20 mouse cellular contexts compared by ENCODE assay signal in genomic region chr16:77251422-77251821, GRCm38 (mm10).
A peak's percentile ranks its signal among the peaks of the same experiment; 100 is the strongest.
DNase-seq lines count a peak whose midpoint lies in the region; ATAC-seq and TF ChIP-seq lines count a peak whose summit lies in the region.
"Had no signal": no experiment of that assay in that cellular context is flagged by ENCODE, and none has a peak within 500 bp of the region (broad histone marks: within the 10 kb centered on the region; RNA-seq: fewer than 3 reads in every experiment).

No protein-coding gene starts in this region.

- no peak for DNase-seq in kidney, adult 2 months
- DNase-seq in liver, postnatal 0 days: no peak
- DNase-seq in midbrain, embryonic 11.5 days (ENCODE audit: low spot score, missing footprints): peak; percentile 49
- DNase-seq in midbrain, embryonic 14.5 days: no peak
- no peak for DNase-seq in adipocyte (ENCODE audit: low spot score)
- DNase-seq: adrenal gland, adult 2 months; adrenal gland, postnatal 25 days; cerebellum, adult 8-10 months; cerebellum, postnatal 14 days; heart, adult 2 months had no signal

- no peaks in the 10 kb centered on the region for H3K4me1 ChIP-seq in kidney, embryonic 15.5 days
- H3K4me1 ChIP-seq in kidney, adult 2 months (ENCODE audit: control insufficient read depth, insufficient read depth, low read length): no peaks in the 10 kb centered on the region
- no peaks in the 10 kb centered on the region for H3K4me1 ChIP-seq in liver, postnatal 0 days (ENCODE audit: insufficient read depth)
- no peaks in the 10 kb centered on the region for H3K4me1 ChIP-seq in liver, embryonic 12.5 days
- no peaks in the 10 kb centered on the region for H3K4me1 ChIP-seq in midbrain, embryonic 11.5 days (ENCODE audit: control insufficient read depth, insufficient read depth, low read length)
- H3K4me1 ChIP-seq in midbrain, embryonic 14.5 days (ENCODE audit: control insufficient read depth, insufficient read depth, low read length): 0 out of 2 replicates have a peak, but pooled peaks cover 3% of the 10 kb centered on the region
- H3K4me1 ChIP-seq: embryonic facial prominence, embryonic 12.5 days; forebrain, embryonic 15.5 days; heart, embryonic 12.5 days; hindbrain, embryonic 15.5 days had no signal

- WGBS in kidney, embryonic 15.5 days: 36% methylated on average over 3 of the region's 3 CpGs
- 34% methylated on average over 3 of the region's 3 CpGs for WGBS in kidney, adult 2 months
- 40% methylated on average over 3 of the region's 3 CpGs for WGBS in liver, postnatal 0 days (ENCODE audit: insufficient replicate concordance)
- 41% methylated on average over 3 of the region's 3 CpGs for WGBS in liver, embryonic 12.5 days (ENCODE audit: insufficient replicate concordance)
- 87% methylated on average over 3 of the region's 3 CpGs for WGBS in midbrain, embryonic 11.5 days
- 86% methylated on average over 3 of the region's 3 CpGs for WGBS in midbrain, embryonic 14.5 days

- H3K4me2 ChIP-seq in kidney, embryonic 15.5 days: no peak overlapping the region
- H3K4me2 ChIP-seq in liver, postnatal 0 days (ENCODE audit: low read depth, low read length): no peak overlapping the region
- no peak overlapping the region for H3K4me2 ChIP-seq in liver, embryonic 12.5 days
- H3K4me2 ChIP-seq in midbrain, embryonic 11.5 days: no peak overlapping the region
- no peak overlapping the region for H3K4me2 ChIP-seq in midbrain, embryonic 14.5 days (ENCODE audit: low read length)
- H3K4me2 ChIP-seq: embryonic facial prominence, embryonic 12.5 days; forebrain, embryonic 15.5 days; heart, embryonic 12.5 days; hindbrain, embryonic 15.5 days had no signal

- no peak; the same call in 1 of the 2 replicates for ATAC-seq in kidney, embryonic 15.5 days (replicated peaks; ENCODE audit: low FRiP score)
- peak; percentile 27; the same call in 1 of the 2 replicates for ATAC-seq in liver, postnatal 0 days
- ATAC-seq in liver, embryonic 12.5 days: no peak
- ATAC-seq in midbrain, embryonic 11.5 days (ENCODE audit: low FRiP score): no peak
- no peak for ATAC-seq in midbrain, embryonic 14.5 days (ENCODE audit: low FRiP score, low TSS enrichment)
- peak; percentile 88 for ATAC-seq in megakaryocyte progenitor cell, adult 5-6 weeks (replicated peaks; ENCODE audit: poor library complexity)
- ATAC-seq: activated CD4-positive, CD25-positive, alpha-beta regulatory T cell, adult 4 months; forebrain, embryonic 15.5 days; Patski had no signal

- TF ChIP-seq CTCF in kidney, adult 2 months (conservative IDR thresholded peaks at IDR 0.05; ENCODE audit: insufficient read depth, insufficient read length, low read depth, low read length): no peak
- no peak for TF ChIP-seq CTCF in liver, postnatal 0 days (IDR thresholded peaks at IDR 0.05; ENCODE audit: low read depth)

- H3K27me3 ChIP-seq in kidney, embryonic 15.5 days: no peaks in the 10 kb centered on the region
- no peaks in the 10 kb centered on the region for H3K27me3 ChIP-seq in kidney, adult 2 months (replicated peaks; ENCODE audit: control insufficient read depth, insufficient read depth, low read length)
- no peaks in the 10 kb centered on the region for H3K27me3 ChIP-seq in liver, postnatal 0 days (ENCODE audit: insufficient read depth, low read length)
- H3K27me3 ChIP-seq in liver, embryonic 12.5 days (replicated peaks): no peaks in the 10 kb centered on the region
- H3K27me3 ChIP-seq in midbrain, embryonic 11.5 days (ENCODE audit: control insufficient read depth, insufficient read depth, low read length): no peaks in the 10 kb centered on the region
- no peaks in the 10 kb centered on the region for H3K27me3 ChIP-seq in midbrain, embryonic 14.5 days (ENCODE audit: control insufficient read depth, insufficient read depth, low read length)
- H3K27me3 ChIP-seq: CH12.LX; embryonic facial prominence, embryonic 12.5 days; forebrain, embryonic 15.5 days; heart, embryonic 12.5 days; hindbrain, embryonic 15.5 days had no signal

- TF ChIP-seq POLR2A in kidney, adult 2 months (IDR thresholded peaks at IDR 0.05; ENCODE audit: low read depth, low read length): no peak

- TF ChIP-seq EP300 in liver, postnatal 0 days (IDR thresholded peaks at IDR 0.05; ENCODE audit: low read depth): no peak

- H3K27ac ChIP-seq in kidney, embryonic 15.5 days: 0 out of 2 replicates have a peak overlapping the region, but pooled peaks have one; percentile 30
- H3K27ac ChIP-seq in kidney, adult 2 months (ENCODE audit: insufficient read depth, low read depth, low read length): no peak overlapping the region
- H3K27ac ChIP-seq in liver, postnatal 0 days (ENCODE audit: low read depth): no peak overlapping the region
- H3K27ac ChIP-seq in liver, embryonic 12.5 days: no peak overlapping the region
- H3K27ac ChIP-seq in midbrain, embryonic 11.5 days (ENCODE audit: low read depth, low read length): no peak overlapping the region
- no peak overlapping the region for H3K27ac ChIP-seq in midbrain, embryonic 14.5 days (replicated peaks; ENCODE audit: low read depth, low read length)
- H3K27ac ChIP-seq: embryonic facial prominence, embryonic 12.5 days; forebrain, embryonic 15.5 days; heart, adult 2 months; hindbrain, embryonic 15.5 days had no signal

- no peaks in the 10 kb centered on the region for H3K9me3 ChIP-seq in kidney, embryonic 15.5 days (replicated peaks)
- H3K9me3 ChIP-seq in liver, postnatal 0 days (ENCODE audit: low read length): no peaks in the 10 kb centered on the region
- no peaks in the 10 kb centered on the region for H3K9me3 ChIP-seq in liver, embryonic 12.5 days (replicated peaks)
- no peaks in the 10 kb centered on the region for H3K9me3 ChIP-seq in midbrain, embryonic 11.5 days (ENCODE audit: control insufficient read depth, low read length)
- no peaks in the 10 kb centered on the region for H3K9me3 ChIP-seq in midbrain, embryonic 14.5 days (ENCODE audit: control insufficient read depth, low read length)
- H3K9me3 ChIP-seq: embryonic facial prominence, embryonic 12.5 days; forebrain, embryonic 15.5 days; heart, embryonic 12.5 days; hindbrain, embryonic 15.5 days had no signal

- no peak overlapping the region for H3K4me3 ChIP-seq in kidney, embryonic 15.5 days (replicated peaks)
- H3K4me3 ChIP-seq in kidney, adult 2 months (ENCODE audit: insufficient read depth, low read depth, low read length): no peak overlapping the region
- H3K4me3 ChIP-seq in liver, postnatal 0 days (ENCODE audit: low read depth, low read length): no peak overlapping the region
- H3K4me3 ChIP-seq in liver, embryonic 12.5 days: no peak overlapping the region
- H3K4me3 ChIP-seq in midbrain, embryonic 11.5 days (ENCODE audit: low read depth, low read length): no peak overlapping the region
- H3K4me3 ChIP-seq in midbrain, embryonic 14.5 days (replicated peaks; ENCODE audit: low read depth, low read length): no peak overlapping the region
- H3K4me3 ChIP-seq: embryonic facial prominence, embryonic 12.5 days; forebrain, embryonic 15.5 days; heart, adult 2 months; heart, embryonic 12.5 days; hindbrain, embryonic 15.5 days had no signal

- H3K36me3 ChIP-seq in kidney, embryonic 15.5 days: no peaks in the 10 kb centered on the region
- H3K36me3 ChIP-seq in kidney, adult 2 months (ENCODE audit: control insufficient read depth, insufficient read depth, low read length): no peaks in the 10 kb centered on the region
- H3K36me3 ChIP-seq in liver, postnatal 0 days (replicated peaks; ENCODE audit: insufficient read depth, low read length): no peaks in the 10 kb centered on the region
- no peaks in the 10 kb centered on the region for H3K36me3 ChIP-seq in liver, embryonic 12.5 days
- H3K36me3 ChIP-seq in midbrain, embryonic 11.5 days (ENCODE audit: control insufficient read depth, insufficient read depth, low read length): no peaks in the 10 kb centered on the region
- 0 out of 2 replicates have a peak, but pooled peaks cover 2% of the 10 kb centered on the region for H3K36me3 ChIP-seq in midbrain, embryonic 14.5 days (ENCODE audit: control insufficient read depth, insufficient read depth, low read length)
- H3K36me3 ChIP-seq: embryonic facial prominence, embryonic 12.5 days; heart, embryonic 12.5 days; hindbrain, embryonic 15.5 days had no signal

- H3K9ac ChIP-seq in kidney, embryonic 15.5 days: no peak overlapping the region
- no peak overlapping the region for H3K9ac ChIP-seq in liver, postnatal 0 days (replicated peaks)
- no peak overlapping the region for H3K9ac ChIP-seq in liver, embryonic 12.5 days
- H3K9ac ChIP-seq in midbrain, embryonic 11.5 days (ENCODE audit: low read length): no peak overlapping the region
- no peak overlapping the region for H3K9ac ChIP-seq in midbrain, embryonic 14.5 days (replicated peaks; ENCODE audit: low read length)
- H3K9ac ChIP-seq: embryonic facial prominence, embryonic 12.5 days; forebrain, embryonic 15.5 days; heart, embryonic 12.5 days; hindbrain, embryonic 15.5 days had no signal

Comparison
In these comparisons a context has a peak if more than half of its experiments do, and no peak if none do; other contexts are left out.
1. ATAC-seq: peak in liver, postnatal 0 days (single experiment) and megakaryocyte progenitor cell, adult 5-6 weeks (single experiment); none in kidney, embryonic 15.5 days (single experiment), liver, embryonic 12.5 days (single experiment), midbrain, embryonic 11.5 days (single experiment) and midbrain, embryonic 14.5 days (single experiment).